Mouse (Mus musculus): Measurements from ENCODE around the gene Tmem262.

DNA sequence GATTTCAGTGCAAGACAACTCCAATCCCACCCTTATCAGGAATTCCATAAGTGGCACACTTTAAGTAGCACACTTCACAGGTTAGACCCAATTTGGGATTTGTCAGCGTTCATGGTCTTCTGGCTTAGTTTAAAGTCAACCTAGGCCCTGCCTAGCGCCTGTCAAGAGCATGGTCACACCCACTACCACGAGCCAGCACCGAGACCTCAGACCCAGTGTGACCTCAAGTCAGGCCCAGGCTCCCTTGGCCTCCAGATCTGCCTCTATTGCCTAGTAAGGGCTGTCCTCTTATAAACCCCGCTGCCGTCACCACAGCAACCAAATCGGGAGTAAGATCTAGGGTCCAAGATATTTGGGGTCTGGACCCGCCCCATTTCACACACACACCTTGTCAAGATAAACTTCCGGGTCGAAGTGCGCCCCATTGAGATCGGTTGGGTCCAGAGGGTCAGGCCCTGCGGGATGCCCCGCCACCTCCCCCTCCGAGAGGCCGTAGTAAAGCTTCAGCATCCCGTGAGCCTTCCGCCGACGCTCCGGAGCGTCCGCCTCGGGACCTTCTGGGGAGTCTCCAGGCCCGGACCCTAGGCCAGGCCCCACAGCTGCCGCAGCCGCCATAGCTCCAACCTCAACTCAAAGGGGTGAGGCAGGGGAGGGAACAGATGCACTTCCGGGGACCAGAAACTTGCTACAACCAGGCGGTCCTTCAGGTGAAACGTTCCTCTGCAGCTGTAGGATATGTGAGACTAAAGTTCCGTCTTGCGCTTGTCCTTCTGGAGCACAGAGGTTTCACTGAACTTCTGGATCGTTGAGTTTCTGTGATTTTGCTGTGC lies 3.1 kb upstream of the Tmem262 start, which contains the start of gene Vps51:
- TF ChIP-seq CTCF (IDR thresholded peaks at IDR 0.05; ENCODE audit: low read depth) (0 out of 2 replicates have a peak, but pooled peaks have one; percentile 20), EP300 (optimal IDR thresholded peaks at IDR 0.05) (peak; percentile 27)

All from stomach, postnatal 0 days (tissue).